Mouse (Mus musculus) gastrocnemius, postnatal 4 days (tissue): ENCODE data around the gene Dop1b. TPM values are rescaled to one million over a fixed set of nuclear protein-coding genes. Genes with fewer than 3 reads are reported as not detected.
"Not testable (repeated sequence)": the region's sequence is repeated elsewhere in the genome, so short reads cannot be mapped to it uniquely, and the experiment has no call there.

Experiments
- DNase-seq, 2 experiments: peaks; one replicate each; pipeline ENCODE4 v3.0.0; 2021 to 2022; ENCODE audit warnings: low spot score in 2 of 2, mixed read lengths in 2 of 2
- total RNA-seq, 2 experiments: library from RNA; stranded (reverse); gene quantifications; 2 replicates each; pipeline ENCODE4 v1.2.3; 2021

Dop1b gene
- total RNA-seq, 2 experiments from 2014 or later: 32.0 to 35.0 TPM

GRCm38 (mm10) chr16:93749147-93749910 is 37.6 kb downstream of the Dop1b start:
- no peak for DNase-seq

GRCm38 (mm10) chr16:93750464-93750863 is 38.8 kb downstream of the Dop1b start:
- DNase-seq: no peak

DNA sequence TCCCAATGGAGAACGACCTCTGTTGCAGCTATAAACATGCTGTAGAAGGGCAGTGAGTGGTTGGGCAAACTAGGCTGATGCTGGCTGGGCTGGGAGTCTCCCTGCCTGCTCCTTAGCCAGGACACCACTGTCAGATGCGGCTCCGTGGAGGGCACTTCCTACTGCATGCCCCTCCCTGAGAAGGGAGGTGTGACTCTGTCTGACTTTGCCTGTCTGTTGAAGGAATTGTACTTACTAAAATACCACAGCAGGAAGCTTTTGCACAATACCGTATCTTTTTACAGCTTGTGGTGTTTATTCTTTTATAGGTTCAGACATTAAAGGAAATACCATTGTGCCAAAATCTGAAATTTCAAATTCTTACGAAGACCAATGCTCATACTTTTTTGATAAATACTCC is 40.1 kb downstream of the Dop1b start:
- no peak for DNase-seq

DNA sequence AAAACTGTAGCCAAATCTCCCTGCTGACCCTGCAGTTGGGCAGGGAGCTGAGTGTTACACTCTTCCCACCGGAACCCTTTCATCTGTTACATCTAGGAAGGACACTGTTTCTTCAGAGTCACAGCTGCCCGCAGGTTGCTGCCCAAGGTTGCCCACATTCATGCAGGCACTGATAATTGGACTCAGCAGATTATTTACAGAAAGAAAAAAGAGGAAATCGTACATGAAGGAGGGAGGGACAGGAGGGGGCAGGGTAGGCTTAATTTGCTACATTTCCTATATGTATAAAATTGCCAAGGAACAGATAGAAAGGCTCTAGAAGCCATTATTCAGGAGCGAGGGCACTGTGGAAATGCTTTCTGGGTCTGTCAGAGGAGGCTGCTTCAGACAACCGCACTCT is 44.9 kb downstream of the Dop1b start:
- DNase-seq: no peak

DNA sequence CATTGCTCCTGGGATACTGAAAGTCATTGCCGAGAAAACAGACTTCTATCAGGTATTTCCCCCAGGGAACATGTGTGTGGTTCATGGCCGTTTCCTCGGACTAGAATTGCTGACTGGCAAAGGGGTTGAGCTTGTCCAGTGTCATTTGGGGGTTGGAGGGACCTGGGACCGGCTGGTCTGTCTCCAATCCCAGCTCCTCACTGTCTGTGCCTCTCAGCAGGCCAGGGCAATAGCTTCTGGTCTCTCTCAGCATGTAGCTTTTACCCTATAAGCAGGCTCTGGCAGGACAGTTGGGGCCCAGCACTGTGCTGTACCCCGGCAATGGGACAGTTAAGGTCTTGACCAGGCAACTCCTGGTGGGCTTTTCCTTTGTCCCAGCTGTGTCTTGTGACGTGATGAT is 51.7 kb downstream of the Dop1b start:
- DNase-seq: no peak

- no peak for DNase-seq
These were observed 52.9 kb downstream of the Dop1b start for GRCm38 (mm10) chr16:93764597-93764996.

- no peak for DNase-seq
These were observed 55.3 kb downstream of the Dop1b start for GRCm38 (mm10) chr16:93766956-93767355.

DNA sequence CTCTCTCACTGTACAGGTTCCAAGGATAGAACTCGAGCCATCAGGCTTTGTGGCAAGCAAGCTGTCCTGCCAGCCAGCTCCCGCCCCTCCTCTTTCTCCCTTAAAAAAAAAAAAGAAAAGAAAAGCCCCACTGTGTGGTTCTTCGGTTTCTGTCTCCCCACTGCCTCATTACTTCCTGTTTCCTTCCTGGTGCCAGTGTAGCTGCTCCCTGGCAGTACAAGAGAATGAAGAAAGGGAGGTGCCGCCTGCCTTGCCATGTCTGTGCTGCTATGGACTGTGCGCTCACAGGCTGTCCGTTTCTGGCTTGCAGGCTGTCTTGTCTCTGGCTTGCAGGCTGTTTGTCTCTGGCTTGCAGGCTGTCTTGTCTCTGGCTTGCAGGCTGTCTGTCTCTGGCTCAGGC is 55.8 kb downstream of the Dop1b start:
- no peak for DNase-seq

DNA sequence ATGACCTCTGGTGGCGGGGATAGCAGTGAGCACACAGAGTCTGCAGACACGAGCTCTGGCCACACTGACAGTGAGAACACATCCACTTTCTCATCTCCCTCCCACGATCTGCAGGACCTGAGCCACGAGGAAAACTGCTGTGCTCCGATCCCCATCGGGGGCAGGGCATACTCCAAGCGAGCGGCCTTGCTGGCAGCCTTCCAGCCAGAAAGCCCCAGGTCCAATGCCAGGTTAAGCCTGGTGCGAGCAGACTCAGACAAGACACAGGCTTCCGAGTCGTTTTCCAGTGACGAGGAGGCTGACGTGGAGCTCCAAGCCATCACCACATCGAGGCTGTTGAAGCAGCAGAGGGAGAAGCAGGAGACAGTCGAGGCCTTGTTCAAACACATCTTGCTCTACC is 57.9 kb downstream of the Dop1b start:
- no peak for DNase-seq

DNA sequence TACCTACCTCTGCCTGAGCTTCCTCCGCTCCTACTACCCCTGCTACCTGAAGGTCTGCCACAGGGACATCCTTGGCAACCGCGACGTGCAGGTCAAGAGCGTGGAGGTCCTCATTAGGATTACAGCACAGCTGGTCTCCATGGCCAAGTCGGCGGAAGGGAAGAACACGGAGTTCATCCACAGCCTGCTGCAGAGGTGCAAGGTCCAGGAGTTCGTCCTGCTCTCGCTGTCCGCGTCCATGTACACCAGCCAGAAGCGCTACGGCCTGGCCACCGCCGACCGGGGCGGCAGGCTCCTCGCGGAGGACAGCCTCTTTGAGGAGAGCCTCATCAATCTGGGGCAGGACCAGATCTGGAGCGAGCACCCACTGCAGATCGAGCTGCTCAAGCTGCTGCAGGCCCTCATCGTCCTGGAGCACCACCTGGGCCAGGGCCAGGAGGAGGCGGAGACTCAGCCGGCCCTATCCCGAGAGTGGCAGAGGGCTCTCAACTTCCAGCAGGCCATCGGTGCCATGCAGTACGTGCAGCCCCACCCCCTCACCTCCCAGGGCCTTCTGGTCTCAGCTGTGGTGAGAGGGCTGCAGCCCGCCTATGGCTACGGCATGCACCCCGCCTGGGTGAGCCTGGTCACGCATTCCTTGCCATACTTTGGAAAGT is 58.7 kb downstream of the Dop1b start:
- peak in 1 of 2 experiments; percentile 32 for DNase-seq

- no peak for DNase-seq
These were observed 63.0 kb downstream of the Dop1b start for GRCm38 (mm10) chr16:93774658-93775057.

DNA sequence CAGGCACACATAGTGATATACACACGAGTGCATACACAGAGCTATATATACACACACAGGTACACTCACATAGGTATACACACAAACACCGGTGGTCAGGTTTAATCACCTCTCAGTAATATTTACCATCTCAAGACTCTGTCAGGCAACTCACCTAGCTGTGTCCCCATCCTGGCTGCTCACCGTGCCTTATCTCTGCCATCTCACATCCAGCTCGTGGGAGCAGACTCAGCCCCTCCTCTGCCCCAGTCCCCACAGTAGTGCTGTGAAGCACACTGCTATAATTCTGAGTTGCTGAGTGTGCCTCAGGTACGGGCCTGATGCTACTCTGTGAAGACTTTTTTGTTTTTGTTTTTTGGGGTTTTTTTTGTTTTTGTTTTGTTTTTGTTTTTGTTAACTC is 64.8 kb downstream of the Dop1b start:
- no peak for DNase-seq

- DNase-seq: no peak
These were observed 65.7 kb downstream of the Dop1b start for GRCm38 (mm10) chr16:93777247-93777999.

DNA sequence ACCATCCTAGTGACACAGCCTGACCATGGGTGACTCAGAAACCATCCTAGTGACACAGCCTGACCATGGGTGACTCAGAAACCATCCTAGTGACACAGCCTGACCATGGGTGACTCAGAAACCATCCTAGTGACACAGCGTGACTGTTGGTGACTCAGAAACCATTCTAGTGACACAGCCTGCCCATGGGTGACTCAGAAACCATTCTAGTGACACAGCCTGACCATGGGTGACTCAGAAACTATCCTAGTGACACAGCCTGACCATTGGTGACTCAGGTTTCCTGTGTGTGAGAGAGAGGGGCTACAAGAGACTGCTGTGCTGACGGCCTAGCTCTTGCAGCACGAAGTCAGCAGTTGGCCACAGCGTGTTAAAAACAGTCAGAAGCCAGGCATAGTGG is 66.7 kb downstream of the Dop1b start:
- DNase-seq: not testable (repeated sequence)

GRCm38 (mm10) chr16:93779554-93779953 is 67.8 kb downstream of the Dop1b start:
- no peak for DNase-seq

DNA sequence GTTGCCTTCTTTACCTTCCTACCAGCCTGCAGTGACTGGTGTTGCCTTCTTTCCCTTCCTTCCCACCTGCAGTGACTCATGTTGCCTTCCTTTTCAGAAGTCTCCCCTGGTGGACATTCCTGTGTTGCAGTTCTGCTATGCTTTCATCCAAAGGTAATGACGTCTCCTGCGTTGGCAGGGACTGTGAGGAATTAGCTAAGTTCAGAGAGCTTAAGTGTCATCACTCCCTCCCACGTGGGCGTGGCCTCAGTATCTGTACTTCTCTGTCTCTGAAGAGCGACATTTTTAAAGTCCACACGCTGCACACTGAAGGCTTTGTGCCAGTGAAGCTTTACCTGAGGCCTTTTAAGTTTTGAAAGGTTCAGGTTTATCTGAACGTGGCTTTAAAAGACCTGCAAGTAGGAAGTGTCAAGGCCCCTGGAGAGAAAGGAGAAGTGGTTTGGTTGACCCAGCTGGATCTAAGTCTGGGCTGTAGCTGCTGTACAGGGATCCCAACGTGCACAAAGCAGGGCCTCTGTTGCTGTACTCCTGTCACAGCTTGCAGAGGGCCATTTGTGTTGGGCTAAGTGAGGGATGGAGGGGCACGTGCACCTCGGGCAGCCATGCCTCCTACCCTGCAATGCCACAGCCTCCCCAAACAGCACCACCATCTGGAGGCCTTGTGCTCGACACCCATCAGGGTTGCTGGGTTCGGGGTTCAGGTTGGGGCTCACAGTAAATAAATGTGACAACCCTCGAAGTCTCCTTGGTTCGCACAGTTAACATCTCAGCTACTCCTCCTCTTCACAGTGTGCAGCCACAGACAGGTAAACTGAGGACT is 69.2 kb downstream of the Dop1b start:
- DNase-seq: no peak

GRCm38 (mm10) chr16:93784175-93784574 is 72.5 kb downstream of the Dop1b start:
- DNase-seq: no peak

- peak; percentile 50 to 68 for DNase-seq
These were observed 74.1 kb downstream of the Dop1b start for GRCm38 (mm10) chr16:93785805-93786204.

DNA sequence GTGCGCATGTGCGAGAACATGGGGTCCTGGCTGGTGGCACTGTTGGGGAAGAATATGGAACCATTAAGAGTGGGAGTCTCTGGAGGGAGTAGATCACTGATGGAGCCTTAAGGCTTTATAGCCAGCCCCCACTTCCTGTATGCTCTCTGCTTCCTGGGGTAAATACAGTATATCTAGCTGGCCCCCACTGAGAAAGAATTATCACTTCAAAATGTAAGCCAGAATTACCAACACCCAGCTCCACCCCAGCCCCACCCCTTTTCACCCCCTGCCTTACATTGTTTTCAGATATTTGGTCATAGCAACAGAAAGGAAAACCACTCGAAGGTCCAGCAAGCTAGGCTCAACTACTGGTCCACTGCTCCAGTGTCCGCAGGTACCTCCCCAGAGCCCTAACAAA is 76.7 kb downstream of the Dop1b start:
- no peak for DNase-seq

- DNase-seq: no peak
These were observed 77.2 kb downstream of the Dop1b start for GRCm38 (mm10) chr16:93788881-93789280.
